Mouse (Mus musculus): ENCODE data around the gene Efcc1.

The Efcc1 gene

DNA sequence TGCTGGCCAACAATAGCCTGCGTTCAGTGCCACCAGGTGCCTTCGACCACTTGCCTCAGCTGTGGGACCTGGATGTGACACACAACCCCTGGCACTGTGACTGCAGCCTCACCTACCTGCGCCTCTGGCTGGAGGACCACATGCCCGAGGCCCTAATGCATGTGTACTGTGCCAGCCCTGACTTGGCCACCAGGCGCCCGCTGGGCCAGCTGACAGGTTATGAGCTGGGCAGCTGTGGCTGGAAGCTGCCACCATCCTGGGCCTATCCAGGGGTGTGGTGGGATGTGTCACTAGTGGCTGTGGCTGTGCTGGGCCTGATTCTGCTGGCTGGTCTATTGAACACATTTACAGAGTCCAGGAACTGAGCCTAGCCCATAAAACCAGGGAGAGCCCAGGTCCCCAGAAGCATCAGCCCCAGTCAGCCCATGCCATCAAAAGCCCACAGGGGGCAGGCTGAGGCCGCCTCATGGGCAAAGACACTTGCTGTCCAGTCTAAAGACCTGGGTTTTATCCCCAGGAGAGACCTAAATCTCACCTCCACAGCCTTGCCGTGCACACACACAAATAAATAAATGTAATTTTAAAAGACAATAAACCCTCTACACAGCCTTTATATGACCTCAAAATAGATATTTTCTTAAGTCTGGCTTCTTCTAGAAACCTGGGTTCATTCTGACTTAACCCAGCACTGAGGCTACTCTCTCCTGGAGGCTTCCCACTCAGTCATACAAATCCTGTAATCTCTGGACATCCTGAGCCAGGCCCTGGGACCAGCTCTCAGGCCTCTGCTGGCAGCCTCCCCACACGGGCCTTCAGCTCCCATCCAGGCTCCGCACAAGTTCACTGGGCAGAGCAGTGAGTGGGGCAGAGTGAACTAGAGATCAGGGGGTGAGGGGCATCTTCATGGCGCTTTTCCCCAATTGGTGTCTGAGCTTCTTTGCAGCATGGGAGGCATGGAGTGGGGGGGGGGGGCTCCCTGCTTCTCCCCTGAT lies 48.8 kb downstream of the Efcc1 start:
- DNase-seq = no peak

- DNase-seq = no peak
Measured at GRCm38 (mm10) chr6:87780546-87781301, 50.1 kb downstream of the Efcc1 start.

DNA sequence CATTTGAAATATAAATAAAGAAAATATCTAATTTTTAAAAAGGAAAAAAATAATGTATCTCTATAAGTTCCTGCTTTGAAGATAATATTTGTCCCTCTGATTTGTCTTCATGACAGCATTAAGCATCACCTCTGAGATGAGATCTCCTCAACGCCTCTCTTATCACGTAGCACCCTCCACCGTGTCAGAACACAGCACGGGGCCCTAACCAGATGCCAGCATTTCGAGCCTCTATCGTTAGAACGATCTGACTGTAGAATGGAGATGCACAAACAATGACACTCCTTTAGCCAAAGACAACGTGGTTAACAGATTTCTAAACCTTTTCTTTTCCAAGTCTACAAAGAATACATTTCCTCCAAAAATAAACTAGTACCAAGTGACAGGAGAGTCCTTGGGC lies 53.4 kb downstream of the Efcc1 start:
- no peak for DNase-seq

GRCm38 (mm10) chr6:87786621-87787020 lies 56.0 kb downstream of the Efcc1 start:
- DNase-seq = no peak

- DNase-seq = no peak
Measured at GRCm38 (mm10) chr6:87787108-87787890, 56.6 kb downstream of the Efcc1 start.

DNA sequence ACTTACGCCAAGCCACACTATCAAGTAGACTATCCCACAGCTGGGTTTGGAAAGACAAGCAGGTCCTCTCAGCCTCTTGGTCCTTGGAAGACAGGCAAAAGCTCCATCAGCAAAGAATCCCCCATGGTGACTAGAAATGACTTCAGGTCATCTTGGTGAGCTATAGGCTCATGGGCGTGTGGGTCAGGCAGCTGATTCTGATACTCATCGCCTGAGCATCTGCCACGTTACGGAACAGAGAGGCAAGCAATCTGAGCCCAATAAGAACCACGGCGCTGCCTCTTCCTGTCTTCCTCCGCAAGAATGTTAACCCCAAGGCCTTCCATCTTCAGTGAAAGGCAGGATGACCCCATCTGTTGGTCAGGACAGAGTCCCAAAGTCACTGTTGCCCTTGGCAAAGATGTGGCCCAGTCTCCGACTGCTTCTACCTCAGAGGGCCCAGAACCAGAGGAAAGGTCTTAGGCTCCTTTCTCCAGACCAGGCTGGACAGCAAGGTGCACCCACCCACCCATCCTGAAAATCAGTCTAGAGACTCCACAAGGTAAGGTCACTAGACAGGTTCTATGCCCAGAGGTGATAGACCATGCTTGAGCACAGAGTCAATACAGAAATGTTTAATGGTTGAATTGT lies 57.7 kb downstream of the Efcc1 start:
- no peak for DNase-seq

DNA sequence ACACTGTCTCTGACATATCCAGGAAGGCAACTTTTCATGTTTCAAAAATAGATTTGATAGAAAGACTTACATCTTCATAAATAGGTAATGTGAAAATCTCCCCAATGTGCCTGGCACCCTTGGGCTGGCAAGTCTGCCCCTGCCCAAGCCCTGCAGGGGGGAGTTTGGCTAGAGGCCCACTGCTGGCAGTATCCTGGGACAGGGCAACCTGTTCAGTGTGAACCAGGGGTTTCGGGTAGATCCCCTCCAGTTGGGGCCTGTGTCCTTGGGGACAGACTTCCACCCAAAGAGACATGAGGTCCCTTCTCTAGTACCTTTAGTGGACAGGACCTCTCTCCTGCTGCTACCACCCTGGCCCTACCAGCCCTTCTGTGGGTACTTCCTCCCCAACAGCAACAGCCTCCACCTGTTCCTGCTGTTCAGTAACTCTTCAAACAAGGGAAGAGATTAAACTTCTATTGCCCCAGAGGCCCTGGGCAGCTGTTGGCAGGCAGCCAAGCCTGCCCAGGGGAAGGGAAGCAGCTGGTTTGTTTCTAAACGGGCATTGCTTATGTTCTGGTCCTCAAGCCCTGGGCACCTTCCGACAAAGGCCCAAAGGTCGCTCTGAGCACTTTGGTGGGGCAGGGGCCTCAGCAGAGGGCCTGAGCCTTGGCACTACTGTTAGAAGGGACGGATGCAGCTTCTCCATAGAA lies 58.4 kb downstream of the Efcc1 start:
- DNase-seq = no peak

GRCm38 (mm10) chr6:87789791-87790190 lies 59.1 kb downstream of the Efcc1 start:
- DNase-seq = no peak

GRCm38 (mm10) chr6:87790779-87791480 lies 60.3 kb downstream of the Efcc1 start:
- DNase-seq = no peak

GRCm38 (mm10) chr6:87791826-87792225 lies 61.2 kb downstream of the Efcc1 start:
- DNase-seq = peak; percentile 26

GRCm38 (mm10) chr6:87793821-87794510 lies 63.3 kb downstream of the Efcc1 start:
- DNase-seq = peak; percentile 77

GRCm38 (mm10) chr6:87795385-87796150 lies 64.9 kb downstream of the Efcc1 start:
- DNase-seq = peak; percentile 61

DNA sequence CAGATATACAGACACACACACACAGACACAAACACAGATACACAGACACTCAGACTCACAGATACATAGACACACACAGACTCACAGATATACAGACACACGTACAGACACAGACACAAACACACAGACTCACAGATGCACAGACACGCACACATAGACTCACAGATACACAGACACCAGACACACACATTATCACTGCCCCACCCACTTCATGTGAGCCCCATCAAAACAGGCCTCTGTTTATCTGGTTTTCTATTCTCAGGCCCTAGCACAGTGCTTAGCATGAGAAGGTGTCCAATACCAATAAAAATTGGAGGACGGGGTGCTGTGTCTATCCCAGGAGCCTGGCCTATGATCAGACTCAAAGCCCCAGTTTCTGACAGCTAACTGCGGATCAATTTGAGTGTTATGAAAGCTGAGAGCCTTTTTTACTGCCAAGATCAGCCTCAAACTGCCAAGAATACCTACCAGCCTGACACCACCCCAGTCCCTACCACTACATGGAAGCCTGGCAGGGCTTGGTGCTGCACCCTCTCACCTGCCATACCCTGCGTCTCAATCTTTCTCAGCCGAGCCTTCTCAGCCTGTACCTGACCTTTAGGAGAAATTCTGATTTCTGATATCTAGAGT lies 65.7 kb downstream of the Efcc1 start:
- DNase-seq = no peak

DNA sequence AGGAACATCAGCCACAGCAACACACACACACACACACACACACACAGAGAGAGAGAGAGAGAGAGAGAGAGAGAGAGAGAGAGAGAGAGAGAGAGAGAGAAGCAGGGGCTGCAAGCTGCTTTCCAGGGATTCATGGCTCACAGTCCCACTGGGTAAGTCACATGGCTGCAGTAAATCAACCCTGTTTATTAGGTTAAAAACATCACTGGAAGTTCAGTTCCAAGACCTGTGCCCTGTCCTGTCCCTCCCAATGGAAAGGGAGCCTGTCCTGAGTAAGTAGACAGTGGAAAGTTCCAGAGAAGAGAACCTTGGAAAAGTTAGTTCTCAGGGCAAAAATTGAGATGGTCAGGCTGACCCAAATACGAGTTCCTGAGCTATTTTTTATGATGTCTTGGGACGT lies 66.7 kb downstream of the Efcc1 start:
- no peak for DNase-seq

DNA sequence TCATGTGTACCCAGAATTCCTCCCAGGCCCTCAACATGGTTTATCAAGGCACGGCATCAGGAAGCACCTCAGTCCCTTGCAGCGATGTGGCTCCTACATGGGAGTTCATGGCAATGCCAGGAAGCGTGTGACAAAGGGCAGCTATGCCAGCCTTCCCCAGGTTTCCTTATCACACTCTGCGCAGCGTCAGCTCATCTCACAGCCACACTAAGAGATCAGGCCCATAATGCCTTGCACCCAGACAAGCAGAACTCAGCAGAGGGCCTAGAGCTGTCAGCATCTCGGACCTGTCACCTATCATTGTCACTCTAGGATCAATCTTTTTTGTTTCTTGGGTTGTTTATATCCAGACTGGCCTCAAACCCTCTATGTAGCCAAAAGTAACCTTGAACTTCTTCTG lies 68.9 kb downstream of the Efcc1 start:
- no peak for DNase-seq

- no peak for DNase-seq
Measured at GRCm38 (mm10) chr6:87802462-87802861, 71.8 kb downstream of the Efcc1 start.

GRCm38 (mm10) chr6:87804036-87804435 lies 73.4 kb downstream of the Efcc1 start:
- no peak for DNase-seq

DNA sequence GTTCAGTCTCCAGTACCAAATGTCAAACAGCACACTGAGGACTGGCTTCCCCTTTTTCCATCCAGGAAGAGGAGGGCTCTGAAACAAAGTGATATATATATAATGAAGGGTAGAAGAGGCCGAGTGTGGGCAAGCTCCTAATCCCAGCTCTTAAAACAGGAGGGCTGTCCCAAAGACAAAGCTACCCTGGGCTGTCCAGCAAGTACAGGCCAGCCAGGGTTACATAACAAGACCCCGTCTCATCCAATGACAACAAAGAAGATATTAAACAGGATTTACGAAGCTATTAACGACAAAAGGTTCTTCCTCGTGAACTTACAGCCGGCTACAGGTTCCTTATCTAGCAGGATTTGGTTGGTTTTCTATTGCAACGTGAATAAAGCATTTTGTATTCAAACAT lies 74.2 kb downstream of the Efcc1 start:
- DNase-seq = no peak

DNA sequence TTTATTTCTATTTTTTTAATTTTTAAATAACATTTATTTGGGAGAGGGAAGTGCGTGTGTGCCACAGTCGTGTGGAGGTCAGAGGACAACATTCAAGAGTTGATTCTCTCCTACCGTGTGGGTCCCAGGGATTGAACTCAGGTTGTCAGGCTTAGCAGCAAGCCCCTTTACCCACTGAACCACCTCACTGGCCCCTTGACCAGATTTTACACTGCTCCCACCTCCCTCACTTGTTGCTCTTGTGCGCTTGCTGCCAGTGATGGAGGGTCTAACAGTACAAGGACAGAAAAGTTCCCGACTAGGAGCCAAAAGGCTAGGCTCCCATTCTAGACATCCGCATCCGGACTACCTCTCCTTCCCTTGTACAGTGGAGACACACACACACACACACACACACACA lies 74.8 kb downstream of the Efcc1 start:
- no peak for DNase-seq

All from cerebellum, adult 11 months (tissue).